Mouse (Mus musculus): ENCODE results near the gene Lgals3. TPM values are rescaled to one million over a fixed set of nuclear protein-coding genes. Genes with fewer than 3 reads are reported as not detected.

Lgals3 gene
- polyA plus RNA-seq, 1 experiment = 2.5 TPM

DNA sequence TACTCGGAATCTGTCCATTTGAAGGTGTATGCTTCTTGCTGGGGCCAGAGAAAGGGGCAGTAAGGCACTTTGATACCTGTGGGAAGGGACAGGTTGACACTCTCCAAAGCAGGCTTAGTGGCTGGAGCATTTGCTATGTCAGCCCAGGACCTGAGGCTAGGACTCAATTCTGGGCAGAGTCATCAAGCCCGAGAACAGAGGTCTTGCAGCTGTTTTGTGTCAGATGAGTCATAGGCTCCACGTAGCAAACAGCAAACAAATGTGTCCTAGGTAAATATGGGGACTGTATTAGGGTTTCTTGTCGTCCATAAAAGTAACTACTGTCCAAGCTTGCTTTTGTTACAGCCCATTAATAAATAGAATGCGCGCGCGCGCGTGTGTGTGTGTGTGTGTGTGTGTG lies 15.3 kb upstream of the Lgals3 start:
- TF ChIP-seq POLR2A (IDR thresholded peaks at IDR 0.05; ENCODE audit: borderline replicate concordance, extremely low read depth, insufficient read depth, insufficient read length, poor library complexity, severe bottlenecking) (no peak), CTCF (IDR thresholded peaks at IDR 0.05; ENCODE audit: borderline replicate concordance, extremely low read depth, insufficient read depth, insufficient read length) (no peak)
- DNase-seq (ENCODE audit: low read depth) = no peak

DNA sequence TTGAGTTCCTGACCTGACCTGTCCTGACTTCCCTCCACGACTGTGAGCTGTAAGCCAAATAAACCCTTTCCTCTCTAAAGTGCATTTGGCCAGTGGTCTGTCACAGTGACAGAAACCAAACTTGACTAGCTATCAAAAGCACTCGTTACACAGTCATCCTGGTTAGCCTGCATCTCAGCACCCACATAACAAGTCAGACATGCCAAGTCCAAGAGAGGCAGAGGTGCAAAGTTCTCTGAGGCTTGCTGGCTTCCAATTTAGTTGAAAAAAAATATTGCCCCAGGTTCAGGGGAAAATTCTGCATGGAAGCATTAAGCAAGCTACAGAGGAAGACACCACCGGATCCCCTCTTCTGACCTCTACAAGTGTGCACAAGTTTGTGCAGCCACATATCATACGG lies 14.3 kb upstream of the Lgals3 start:
- TF ChIP-seq POLR2A (IDR thresholded peaks at IDR 0.05; ENCODE audit: borderline replicate concordance, extremely low read depth, insufficient read depth, insufficient read length, poor library complexity, severe bottlenecking) (no peak), CTCF (IDR thresholded peaks at IDR 0.05; ENCODE audit: borderline replicate concordance, extremely low read depth, insufficient read depth, insufficient read length) (no peak)
- no peak for DNase-seq (ENCODE audit: low read depth)

DNA sequence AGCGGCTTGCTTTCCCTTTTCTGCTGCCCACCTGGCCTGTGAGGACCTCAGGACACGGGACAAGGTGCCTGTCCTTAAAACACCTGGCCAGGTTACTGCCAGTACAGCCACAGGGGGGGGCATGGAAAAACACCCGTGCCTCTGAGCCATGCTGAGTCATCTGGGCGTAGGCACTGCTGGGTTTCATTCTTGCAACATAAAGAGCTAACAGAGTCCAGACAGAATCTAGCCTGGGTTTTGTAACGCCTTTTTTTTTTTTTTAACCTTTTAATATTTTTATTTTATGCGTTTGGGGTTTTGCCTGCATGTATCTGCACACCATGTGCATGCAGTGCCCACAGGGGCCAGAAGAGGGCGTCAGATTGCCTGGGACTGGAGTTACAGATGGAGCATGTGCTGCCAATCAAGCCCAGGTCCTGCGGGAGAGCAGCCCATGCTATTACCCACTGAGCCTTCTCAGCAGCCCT lies 13.4 kb upstream of the Lgals3 start:
- no peak for DNase-seq (ENCODE audit: low read depth)
- TF ChIP-seq POLR2A (IDR thresholded peaks at IDR 0.05; ENCODE audit: borderline replicate concordance, extremely low read depth, insufficient read depth, insufficient read length, poor library complexity, severe bottlenecking) (no peak), CTCF (IDR thresholded peaks at IDR 0.05; ENCODE audit: borderline replicate concordance, extremely low read depth, insufficient read depth, insufficient read length) (peak; percentile 20; the same call in 1 of the 2 replicates)

DNA sequence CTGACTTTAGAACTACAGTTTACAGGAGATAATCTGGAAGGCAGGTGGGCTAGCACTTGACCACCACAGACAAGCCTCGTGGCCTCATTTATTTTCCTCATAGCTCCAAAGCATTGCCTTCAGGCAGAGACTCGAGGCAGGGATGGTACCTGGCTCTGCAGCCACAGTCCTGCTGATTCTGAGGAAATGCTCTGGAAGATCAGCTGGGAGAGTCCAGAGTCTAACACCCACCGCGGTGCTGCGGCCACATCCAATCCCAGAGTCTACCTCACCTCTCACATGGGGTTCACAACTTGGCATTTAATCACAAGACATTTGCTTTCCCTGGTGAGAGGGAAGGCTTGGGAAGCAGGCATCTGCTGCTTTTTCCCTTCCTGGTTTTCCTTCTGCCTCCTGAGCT lies 12.6 kb upstream of the Lgals3 start:
- no peak for DNase-seq (ENCODE audit: low read depth)
- no peak for TF ChIP-seq CTCF (IDR thresholded peaks at IDR 0.05; ENCODE audit: borderline replicate concordance, extremely low read depth, insufficient read depth, insufficient read length)
- TF ChIP-seq POLR2A (IDR thresholded peaks at IDR 0.05; ENCODE audit: borderline replicate concordance, extremely low read depth, insufficient read depth, insufficient read length, poor library complexity, severe bottlenecking) = no peak

DNA sequence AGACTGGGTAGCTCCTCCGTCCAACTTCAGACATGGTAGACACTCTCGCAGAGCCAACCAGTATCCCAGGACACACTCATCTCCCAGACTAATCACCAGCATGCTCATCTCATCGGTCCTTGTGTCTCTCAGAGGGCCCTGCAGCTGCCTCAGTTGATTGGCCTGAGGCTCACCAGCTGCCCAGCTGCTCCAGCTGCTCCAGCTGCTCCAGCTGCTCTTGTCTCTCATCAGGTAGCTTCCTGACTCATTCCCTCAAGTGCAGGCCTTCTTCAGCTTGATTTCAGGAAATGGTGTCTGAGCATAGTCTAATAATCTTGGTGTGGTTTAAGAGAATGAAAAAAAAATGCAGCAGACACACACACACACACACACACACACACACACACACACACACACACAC lies 10.9 kb upstream of the Lgals3 start:
- TF ChIP-seq POLR2A (IDR thresholded peaks at IDR 0.05; ENCODE audit: borderline replicate concordance, extremely low read depth, insufficient read depth, insufficient read length, poor library complexity, severe bottlenecking) (no peak), CTCF (IDR thresholded peaks at IDR 0.05; ENCODE audit: borderline replicate concordance, extremely low read depth, insufficient read depth, insufficient read length) (no peak)
- DNase-seq (ENCODE audit: low read depth) = no peak

DNA sequence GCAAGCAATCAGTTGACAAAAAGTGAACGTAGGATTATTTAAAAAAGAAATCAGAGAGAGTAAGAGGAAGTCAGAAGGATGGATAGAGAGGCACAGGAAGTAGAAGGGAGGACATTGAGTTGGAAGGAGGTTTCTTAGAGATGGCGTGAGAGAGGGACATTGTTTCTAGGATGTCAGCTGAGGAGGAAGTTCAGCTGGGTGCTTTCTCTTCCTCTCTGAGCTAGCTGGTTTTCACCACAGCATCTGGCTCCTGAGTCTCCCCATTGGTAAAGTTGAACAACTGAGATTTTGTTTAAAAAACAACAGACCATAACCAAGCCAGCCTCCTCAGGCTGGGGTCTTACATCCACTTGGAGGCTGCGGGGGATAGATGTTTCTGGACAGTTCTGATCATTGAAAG lies 7.9 kb upstream of the Lgals3 start:
- DNase-seq (ENCODE audit: low read depth) = no peak
- TF ChIP-seq CTCF (IDR thresholded peaks at IDR 0.05; ENCODE audit: borderline replicate concordance, extremely low read depth, insufficient read depth, insufficient read length) (no peak), POLR2A (IDR thresholded peaks at IDR 0.05; ENCODE audit: borderline replicate concordance, extremely low read depth, insufficient read depth, insufficient read length, poor library complexity, severe bottlenecking) (no peak)

DNA sequence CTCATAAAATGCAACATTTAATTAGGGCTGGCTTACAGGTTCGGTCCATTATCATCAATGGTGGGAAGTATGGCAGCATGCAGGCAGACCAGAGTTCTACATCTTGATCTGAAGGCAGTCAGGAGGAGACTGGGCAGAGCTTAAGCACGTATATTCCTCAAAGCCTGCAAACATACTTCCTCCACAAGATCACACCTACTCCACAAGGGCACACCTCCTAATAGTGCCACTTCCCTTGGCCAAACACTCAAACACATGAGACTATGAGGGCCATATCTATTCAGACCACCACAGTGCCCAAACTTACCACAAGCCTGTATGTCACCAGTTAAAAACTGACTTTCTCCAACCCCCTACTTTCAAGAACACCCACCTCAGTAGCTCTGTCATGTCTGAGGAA lies 6.1 kb upstream of the Lgals3 start:
- DNase-seq (ENCODE audit: low read depth) = no peak
- no peak for TF ChIP-seq POLR2A (IDR thresholded peaks at IDR 0.05; ENCODE audit: borderline replicate concordance, extremely low read depth, insufficient read depth, insufficient read length, poor library complexity, severe bottlenecking)
- TF ChIP-seq CTCF (IDR thresholded peaks at IDR 0.05; ENCODE audit: borderline replicate concordance, extremely low read depth, insufficient read depth, insufficient read length) = no peak

DNA sequence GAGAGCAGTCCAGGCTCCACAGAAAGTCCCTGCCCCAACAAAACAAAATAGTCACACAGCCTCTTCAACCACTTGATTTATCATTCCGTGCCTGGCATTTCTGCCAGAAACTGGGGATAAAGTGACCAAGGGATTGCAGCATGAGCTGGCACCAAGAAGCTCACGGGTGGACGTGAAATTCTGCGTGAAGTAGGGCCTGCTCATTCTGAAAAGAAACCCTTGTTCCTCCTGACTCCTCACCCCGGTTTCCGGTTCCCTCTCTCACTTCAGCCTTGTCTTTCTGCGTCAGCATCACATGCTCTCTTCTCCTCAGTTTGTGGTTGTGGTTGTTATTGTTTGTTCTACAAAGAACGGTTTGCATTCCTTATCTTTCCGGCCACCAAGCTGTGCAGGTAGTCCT lies 5.7 kb upstream of the Lgals3 start:
- DNase-seq (ENCODE audit: low read depth) = no peak
- TF ChIP-seq POLR2A (IDR thresholded peaks at IDR 0.05; ENCODE audit: borderline replicate concordance, extremely low read depth, insufficient read depth, insufficient read length, poor library complexity, severe bottlenecking) = no peak
- no peak for TF ChIP-seq CTCF (IDR thresholded peaks at IDR 0.05; ENCODE audit: borderline replicate concordance, extremely low read depth, insufficient read depth, insufficient read length)

DNA sequence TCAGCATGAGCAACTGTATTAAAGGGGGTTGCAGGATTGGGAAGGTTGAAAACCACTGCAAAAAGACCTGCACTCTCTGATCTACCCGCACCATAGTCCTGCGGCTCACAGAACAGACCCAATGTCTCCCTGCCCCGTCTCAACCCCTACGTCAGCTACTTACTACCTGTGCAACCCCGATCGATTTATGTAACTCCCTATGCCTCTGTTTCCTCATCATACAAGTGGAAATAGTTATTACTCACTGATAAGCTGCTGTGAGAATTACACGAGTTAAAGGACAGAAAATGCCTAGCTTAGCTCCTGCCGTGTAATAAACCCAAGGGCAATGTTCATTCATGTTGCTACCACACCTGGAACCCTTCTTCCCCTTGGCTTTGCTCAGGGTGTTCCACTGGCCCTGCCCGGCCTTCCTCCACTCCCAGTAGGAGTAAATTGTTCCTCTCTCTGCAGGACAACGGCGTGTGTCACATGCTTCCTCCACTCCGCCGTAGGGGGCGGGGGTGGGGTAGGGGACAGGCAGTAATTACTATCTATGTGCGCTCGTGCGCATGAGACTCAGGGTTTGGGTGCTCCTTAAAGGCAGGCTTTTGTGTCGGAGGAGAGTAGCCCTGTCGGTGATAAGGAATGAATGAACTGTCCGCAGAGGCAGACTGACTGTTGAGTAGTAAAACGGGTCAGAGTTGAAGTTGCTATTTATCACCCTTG lies 2.7 kb upstream of the Lgals3 start:
- TF ChIP-seq CTCF (IDR thresholded peaks at IDR 0.05; ENCODE audit: borderline replicate concordance, extremely low read depth, insufficient read depth, insufficient read length) = no peak
- no peak for TF ChIP-seq POLR2A (IDR thresholded peaks at IDR 0.05; ENCODE audit: borderline replicate concordance, extremely low read depth, insufficient read depth, insufficient read length, poor library complexity, severe bottlenecking)
- peak; percentile 35 for DNase-seq (ENCODE audit: low read depth)

DNA sequence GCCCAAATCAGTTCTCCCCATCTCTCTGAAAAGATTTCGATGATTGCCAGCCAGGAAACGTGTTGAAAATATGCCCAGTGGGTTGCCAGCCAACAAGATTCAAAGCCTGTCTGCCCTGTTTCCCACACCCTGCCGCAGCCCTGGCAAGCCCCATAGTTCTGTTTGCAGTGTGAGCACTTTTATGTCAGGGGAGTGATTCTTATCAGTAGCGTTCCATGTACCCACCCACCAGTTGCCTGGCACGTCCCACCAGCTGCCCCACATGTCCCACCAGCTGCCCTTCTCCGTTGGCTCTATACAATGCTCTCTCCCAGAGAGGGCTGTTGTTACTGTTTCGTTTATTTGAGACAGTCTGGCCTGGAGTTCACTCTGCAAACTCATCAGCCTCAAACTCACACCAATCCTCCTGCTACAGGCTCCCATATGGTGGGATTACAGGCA lies 650 bp upstream of the Lgals3 start:
- TF ChIP-seq POLR2A (IDR thresholded peaks at IDR 0.05; ENCODE audit: borderline replicate concordance, extremely low read depth, insufficient read depth, insufficient read length, poor library complexity, severe bottlenecking) = no peak
- TF ChIP-seq CTCF (IDR thresholded peaks at IDR 0.05; ENCODE audit: borderline replicate concordance, extremely low read depth, insufficient read depth, insufficient read length) = no peak
- DNase-seq (ENCODE audit: low read depth) = peak; percentile 95

DNA sequence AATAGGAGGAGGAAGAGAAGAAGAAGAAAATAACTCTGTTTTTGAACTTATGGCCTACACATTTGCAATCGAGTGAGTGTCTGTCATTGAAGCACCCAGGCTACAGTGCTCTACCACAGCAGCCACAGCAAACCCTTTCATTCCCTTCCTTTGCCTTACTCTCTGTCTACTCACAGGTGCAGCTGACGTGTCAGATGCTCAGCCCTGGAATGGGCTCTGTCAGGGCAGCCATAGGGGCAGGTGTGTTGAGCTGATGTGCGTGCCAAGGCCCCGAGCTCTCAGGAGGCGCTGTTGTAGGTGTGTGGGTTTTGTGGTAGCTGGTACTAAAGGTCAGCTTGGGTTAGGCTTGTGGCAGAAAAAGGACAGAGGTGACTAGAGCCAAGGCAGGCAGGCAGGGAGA lies 2.2 kb downstream of the Lgals3 start:
- DNase-seq (ENCODE audit: low read depth) = no peak
- TF ChIP-seq CTCF (IDR thresholded peaks at IDR 0.05; ENCODE audit: borderline replicate concordance, extremely low read depth, insufficient read depth, insufficient read length) = no peak
- TF ChIP-seq POLR2A (IDR thresholded peaks at IDR 0.05; ENCODE audit: borderline replicate concordance, extremely low read depth, insufficient read depth, insufficient read length, poor library complexity, severe bottlenecking) = no peak

DNA sequence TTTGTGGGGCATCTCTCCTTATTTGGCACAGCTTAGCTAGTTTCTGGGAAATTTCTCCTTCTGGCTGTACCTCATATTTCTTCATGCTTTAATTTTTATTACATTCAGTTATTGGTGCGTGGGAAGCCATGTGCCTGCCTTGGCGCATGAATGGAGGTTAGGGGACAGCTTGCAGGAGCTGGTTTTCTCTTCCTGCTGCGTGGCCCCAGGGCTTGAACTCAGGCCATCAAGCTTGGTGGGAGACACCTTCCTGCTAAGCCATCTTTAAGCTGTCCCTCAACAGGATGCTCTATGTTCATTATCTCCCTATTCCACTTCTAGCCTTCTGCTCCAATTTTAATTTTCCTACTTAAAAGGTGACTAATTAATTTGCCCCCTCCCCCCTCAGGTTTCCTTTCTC lies 3.2 kb downstream of the Lgals3 start:
- no peak for TF ChIP-seq CTCF (IDR thresholded peaks at IDR 0.05; ENCODE audit: borderline replicate concordance, extremely low read depth, insufficient read depth, insufficient read length)
- DNase-seq (ENCODE audit: low read depth) = no peak

Measured in brain, embryonic 14.5 days (tissue).